Mouse (Mus musculus): ENCODE data around the gene Ly6g6c. TPM values are rescaled to one million over a fixed set of nuclear protein-coding genes. Genes with fewer than 3 reads are reported as not detected.

The Ly6g6c gene
- polyA plus RNA-seq, 1 experiment from 2014 or later, result not detected

- Histone ChIP-seq H3K4me2 (ENCODE audit: low read length) (no peak overlapping the region), H3K27ac (ENCODE audit: low read depth, low read length) (no peak overlapping the region), H3K27me3 (replicated peaks; ENCODE audit: control insufficient read depth, insufficient read depth, low read length) (peaks cover 14% of the 10 kb centered on the region), H3K4me3 (ENCODE audit: low read depth, low read length) (no peak overlapping the region), H3K4me1 (ENCODE audit: control insufficient read depth, insufficient read depth, low read length) (no peaks in the 10 kb centered on the region), H3K9me3 (replicated peaks; ENCODE audit: control insufficient read depth, low read length) (no peaks in the 10 kb centered on the region), H3K9ac (ENCODE audit: low read length) (no peak overlapping the region), H3K36me3 (ENCODE audit: control insufficient read depth, insufficient read depth, low read length) (no peaks in the 10 kb centered on the region)
- WGBS, result 62% methylated on average over 6 of the region's 6 CpGs
- no peak for DNase-seq (ENCODE audit: low spot score)
- no peak for ATAC-seq
Observed at GRCm38 (mm10) chr17:35070556-35071229, 5.5 kb downstream of the Ly6g6c start.

GRCm38 (mm10) chr17:35071454-35071853 lies 6.3 kb downstream of the Ly6g6c start:
- no peak overlapping the region for H3K4me2 ChIP-seq (ENCODE audit: low read length)
- H3K4me1 ChIP-seq (ENCODE audit: control insufficient read depth, insufficient read depth, low read length), result no peaks in the 10 kb centered on the region
- H3K9ac ChIP-seq (ENCODE audit: low read length), result no peak overlapping the region
- H3K27me3 ChIP-seq (replicated peaks; ENCODE audit: control insufficient read depth, insufficient read depth, low read length), result 0 out of 2 replicates have a peak, but pooled peaks cover 7% of the 10 kb centered on the region
- ATAC-seq, result no peak
- H3K36me3 ChIP-seq (ENCODE audit: control insufficient read depth, insufficient read depth, low read length), result no peaks in the 10 kb centered on the region
- no peak overlapping the region for H3K27ac ChIP-seq (ENCODE audit: low read depth, low read length)
- no peaks in the 10 kb centered on the region for H3K9me3 ChIP-seq (replicated peaks; ENCODE audit: control insufficient read depth, low read length)
- no peak overlapping the region for H3K4me3 ChIP-seq (ENCODE audit: low read depth, low read length)
- no peak for DNase-seq (ENCODE audit: low spot score)
- 86% methylated on average over 9 of the region's 9 CpGs for WGBS

- no peak overlapping the region for H3K9ac ChIP-seq (ENCODE audit: low read length)
- H3K36me3 ChIP-seq (ENCODE audit: control insufficient read depth, insufficient read depth, low read length), result no peaks in the 10 kb centered on the region
- peaks cover 11% of the 10 kb centered on the region; the same call in 1 of the 2 replicates for H3K4me1 ChIP-seq (ENCODE audit: control insufficient read depth, insufficient read depth, low read length)
- no peak overlapping the region for H3K4me2 ChIP-seq (ENCODE audit: low read length)
- DNase-seq (ENCODE audit: low spot score) (no peak), ATAC-seq (no peak)
- H3K4me3 ChIP-seq (ENCODE audit: low read depth, low read length), result no peak overlapping the region
- WGBS, result 60% methylated on average over 17 of the region's 17 CpGs
- no peak overlapping the region for H3K27ac ChIP-seq (ENCODE audit: low read depth, low read length)
- H3K27me3 ChIP-seq (replicated peaks; ENCODE audit: control insufficient read depth, insufficient read depth, low read length), result no peaks in the 10 kb centered on the region
- no peaks in the 10 kb centered on the region for H3K9me3 ChIP-seq (replicated peaks; ENCODE audit: control insufficient read depth, low read length)
Observed at GRCm38 (mm10) chr17:35074097-35074496, 8.9 kb downstream of the Ly6g6c start.

- ATAC-seq, result peak; percentile 84
- peak; percentile 70 for DNase-seq (ENCODE audit: low spot score)
- H3K4me1 ChIP-seq (ENCODE audit: control insufficient read depth, insufficient read depth, low read length), result peaks cover 11% of the 10 kb centered on the region; the same call in 1 of the 2 replicates
- H3K27ac ChIP-seq (ENCODE audit: low read depth, low read length), result peak within 1 kb of the TSS; percentile 52; the same call in 1 of the 2 replicates
- H3K4me3 ChIP-seq (ENCODE audit: low read depth, low read length), result peak within 1 kb of the TSS; percentile 4; the same call in 1 of the 2 replicates
- 30% methylated on average over 10 of the region's 10 CpGs for WGBS
- no peaks in the 10 kb centered on the region for H3K27me3 ChIP-seq (replicated peaks; ENCODE audit: control insufficient read depth, insufficient read depth, low read length)
- peak within 1 kb of the TSS; percentile 41; the same call in 1 of the 2 replicates for H3K9ac ChIP-seq (ENCODE audit: low read length)
- H3K36me3 ChIP-seq (ENCODE audit: control insufficient read depth, insufficient read depth, low read length), result no peaks in the 10 kb centered on the region
- peak within 1 kb of the TSS; percentile 35 for H3K4me2 ChIP-seq (ENCODE audit: low read length)
- no peaks in the 10 kb centered on the region for H3K9me3 ChIP-seq (replicated peaks; ENCODE audit: control insufficient read depth, low read length)
Observed at GRCm38 (mm10) chr17:35076507-35077176, 11.5 kb downstream of the Ly6g6c start, which contains the start of gene Ly6g6e. Gene Ly6g6e, plus strand, starts transcription at chr17:35076902.

GRCm38 (mm10) chr17:35077285-35077684 lies 12.1 kb downstream of the Ly6g6c start:
- H3K27ac ChIP-seq (ENCODE audit: low read depth, low read length), result 0 out of 2 replicates have a peak overlapping the region, but pooled peaks have one; percentile 52
- no peaks in the 10 kb centered on the region for H3K27me3 ChIP-seq (replicated peaks; ENCODE audit: control insufficient read depth, insufficient read depth, low read length)
- ATAC-seq (peak; percentile 67), DNase-seq (ENCODE audit: low spot score) (no peak)
- H3K4me3 ChIP-seq (ENCODE audit: low read depth, low read length), result peak overlapping the region; percentile 4; the same call in 1 of the 2 replicates
- H3K4me2 ChIP-seq (ENCODE audit: low read length), result peak overlapping the region; percentile 35
- 38% methylated on average over 2 of the region's 2 CpGs for WGBS
- peaks cover 11% of the 10 kb centered on the region; the same call in 1 of the 2 replicates for H3K4me1 ChIP-seq (ENCODE audit: control insufficient read depth, insufficient read depth, low read length)
- no peaks in the 10 kb centered on the region for H3K36me3 ChIP-seq (ENCODE audit: control insufficient read depth, insufficient read depth, low read length)
- peak overlapping the region; percentile 41; the same call in 1 of the 2 replicates for H3K9ac ChIP-seq (ENCODE audit: low read length)
- no peaks in the 10 kb centered on the region for H3K9me3 ChIP-seq (replicated peaks; ENCODE audit: control insufficient read depth, low read length)

GRCm38 (mm10) chr17:35077786-35078233 lies 12.6 kb downstream of the Ly6g6c start, which contains the start of gene Ly6g6d:
Gene Ly6g6d, minus strand, starts transcription at chr17:35078065.
- peak within 1 kb of the TSS; percentile 41; the same call in 1 of the 2 replicates for H3K9ac ChIP-seq (ENCODE audit: low read length)
- WGBS, result 12% methylated on average over 14 of the region's 14 CpGs
- no peaks in the 10 kb centered on the region for H3K27me3 ChIP-seq (replicated peaks; ENCODE audit: control insufficient read depth, insufficient read depth, low read length)
- H3K9me3 ChIP-seq (replicated peaks; ENCODE audit: control insufficient read depth, low read length), result no peaks in the 10 kb centered on the region
- H3K36me3 ChIP-seq (ENCODE audit: control insufficient read depth, insufficient read depth, low read length), result no peaks in the 10 kb centered on the region
- H3K4me2 ChIP-seq (ENCODE audit: low read length), result peak within 1 kb of the TSS; percentile 35
- H3K27ac ChIP-seq (ENCODE audit: low read depth, low read length), result peak within 1 kb of the TSS; percentile 52; the same call in 1 of the 2 replicates
- no peak for ATAC-seq
- peaks cover 11% of the 10 kb centered on the region; the same call in 1 of the 2 replicates for H3K4me1 ChIP-seq (ENCODE audit: control insufficient read depth, insufficient read depth, low read length)
- DNase-seq (ENCODE audit: low spot score), result peak; percentile 26
- peak within 1 kb of the TSS; percentile 4; the same call in 1 of the 2 replicates for H3K4me3 ChIP-seq (ENCODE audit: low read depth, low read length)

- no peak overlapping the region for H3K9ac ChIP-seq (ENCODE audit: low read length)
- no peaks in the 10 kb centered on the region for H3K9me3 ChIP-seq (replicated peaks; ENCODE audit: control insufficient read depth, low read length)
- WGBS, result 70% methylated on average over 9 of the region's 9 CpGs
- no peaks in the 10 kb centered on the region for H3K27me3 ChIP-seq (replicated peaks; ENCODE audit: control insufficient read depth, insufficient read depth, low read length)
- ATAC-seq (no peak), DNase-seq (ENCODE audit: low spot score) (no peak)
- no peak overlapping the region for H3K4me2 ChIP-seq (ENCODE audit: low read length)
- no peaks in the 10 kb centered on the region for H3K36me3 ChIP-seq (ENCODE audit: control insufficient read depth, insufficient read depth, low read length)
- no peak overlapping the region for H3K4me3 ChIP-seq (ENCODE audit: low read depth, low read length)
- H3K27ac ChIP-seq (ENCODE audit: low read depth, low read length), result no peak overlapping the region
- H3K4me1 ChIP-seq (ENCODE audit: control insufficient read depth, insufficient read depth, low read length), result peaks cover 11% of the 10 kb centered on the region; the same call in 1 of the 2 replicates
Observed at GRCm38 (mm10) chr17:35079778-35080177, 14.6 kb downstream of the Ly6g6c start.

- Histone ChIP-seq H3K9ac (ENCODE audit: low read length) (no peak overlapping the region), H3K27me3 (replicated peaks; ENCODE audit: control insufficient read depth, insufficient read depth, low read length) (no peaks in the 10 kb centered on the region), H3K9me3 (replicated peaks; ENCODE audit: control insufficient read depth, low read length) (no peaks in the 10 kb centered on the region), H3K27ac (ENCODE audit: low read depth, low read length) (no peak overlapping the region), H3K4me3 (ENCODE audit: low read depth, low read length) (no peak overlapping the region), H3K36me3 (ENCODE audit: control insufficient read depth, insufficient read depth, low read length) (no peaks in the 10 kb centered on the region), H3K4me2 (ENCODE audit: low read length) (no peak overlapping the region), H3K4me1 (ENCODE audit: control insufficient read depth, insufficient read depth, low read length) (peaks cover 11% of the 10 kb centered on the region; the same call in 1 of the 2 replicates)
- 69% methylated on average over 6 of the region's 6 CpGs for WGBS
- ATAC-seq, result no peak
- DNase-seq (ENCODE audit: low spot score), result no peak
Observed at GRCm38 (mm10) chr17:35080248-35080647, 15.1 kb downstream of the Ly6g6c start.

All from forebrain, embryonic 14.5 days (tissue).